Mouse (Mus musculus) liver, adult 2 months (tissue): ENCODE data around the gene Map7d1.

Experiments
- CTCF ChIP-seq: fragments of 200-500 bp; IDR thresholded peaks from 2 replicates; pipeline ENCODE4 v1.5.1; 2011; ENCODE audit warnings: low read depth, low read length, control low read depth
- POLR2A ChIP-seq: fragments of 200-500 bp; IDR thresholded peaks from 2 replicates; pipeline ENCODE4 v1.6.1; 2011; ENCODE audit warnings: low read length, control low read depth; ENCODE audit not compliant: insufficient read depth; ENCODE audit errors: extremely low read depth

DNA sequence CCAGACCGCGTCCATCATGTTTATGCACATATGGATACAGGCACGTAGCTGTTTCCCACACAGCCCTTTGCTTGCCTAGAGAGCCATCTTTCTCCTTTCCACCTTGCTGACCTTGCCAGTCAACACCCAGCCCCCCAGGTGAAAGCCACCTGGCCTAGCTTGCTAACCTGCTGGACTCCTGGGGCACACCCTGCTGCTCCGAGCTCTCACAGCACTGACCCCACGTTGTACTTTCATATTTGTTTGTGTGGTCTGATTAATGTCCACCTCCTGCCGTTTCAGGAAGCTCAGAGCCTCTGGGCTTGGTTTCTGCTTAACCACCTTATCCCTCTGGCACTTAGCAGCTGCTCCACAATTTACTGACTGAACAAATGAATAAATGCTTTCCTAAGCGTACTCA, 26.2 kb downstream of the Map7d1 start:
- TF ChIP-seq CTCF (no peak), POLR2A (no peak)
